Mouse (Mus musculus) kidney, postnatal 10 days (tissue): ENCODE results near the gene Smg5.
"Not testable (repeated sequence)": the region's sequence is repeated elsewhere in the genome, so short reads cannot be mapped to it uniquely, and the experiment has no call there.

Experiments used
- DNase-seq: peaks from one replicate; pipeline ENCODE4 v3.0.0; 2021; ENCODE audit warnings: mixed read lengths

Gene Smg5

DNA sequence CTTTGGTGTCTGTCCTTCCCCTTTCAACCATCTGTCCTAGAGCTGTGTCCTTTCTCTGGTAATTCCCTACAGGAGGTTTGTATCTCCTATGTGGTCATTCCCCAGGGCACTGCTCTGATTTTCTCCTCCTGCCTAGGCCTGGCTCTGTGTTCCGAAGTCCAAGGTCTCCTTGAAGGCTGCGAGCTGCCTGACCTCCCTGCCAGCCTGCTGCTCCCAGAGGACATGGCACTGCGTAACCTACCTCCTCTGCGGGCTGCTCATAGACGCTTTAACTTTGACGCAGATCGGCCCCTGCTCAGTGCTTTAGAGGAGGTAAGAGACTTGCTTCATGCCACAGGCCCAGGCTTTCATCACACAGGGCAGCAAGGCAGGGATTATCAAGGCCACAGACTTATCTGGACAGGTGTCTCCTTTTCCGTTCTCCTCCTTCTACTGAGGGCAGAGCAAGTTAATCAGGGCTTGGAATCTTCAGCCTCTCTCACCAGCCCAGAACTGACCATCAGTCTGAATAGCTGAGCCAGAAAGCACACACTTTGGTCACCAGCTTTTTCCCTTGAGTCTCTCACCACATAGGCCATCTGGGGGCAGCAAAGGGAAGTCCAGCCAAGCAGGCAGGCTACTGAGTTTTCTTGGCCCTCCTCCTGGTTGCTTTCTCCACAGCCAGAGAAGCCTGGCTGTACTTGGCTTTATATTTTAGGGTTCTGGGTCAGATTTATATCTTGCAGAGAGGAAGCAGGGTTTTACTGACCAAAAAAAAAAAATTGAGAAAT, 18.5 kb downstream of the Smg5 start:
- DNase-seq: no peak

DNA sequence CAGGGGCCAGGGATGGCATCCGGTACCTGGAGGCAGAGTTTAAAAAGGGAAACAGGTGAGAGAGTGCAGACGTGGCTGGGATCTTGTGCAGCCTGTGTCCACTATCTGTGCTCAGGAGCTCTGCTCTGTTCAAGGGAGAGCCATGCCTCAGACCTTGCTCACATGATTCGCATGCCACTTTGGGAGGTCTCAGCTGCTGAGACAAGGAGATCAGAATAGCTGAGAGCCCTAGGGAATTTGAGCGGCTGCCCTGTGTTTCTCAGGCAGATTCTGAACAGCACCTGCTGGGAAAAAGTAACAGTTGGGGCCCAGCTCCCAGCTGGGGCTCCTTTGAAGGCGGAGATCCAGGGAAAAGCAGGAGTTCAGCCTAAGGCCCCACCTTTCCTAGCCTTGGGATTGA, 23.5 kb downstream of the Smg5 start:
- DNase-seq: no peak

DNA sequence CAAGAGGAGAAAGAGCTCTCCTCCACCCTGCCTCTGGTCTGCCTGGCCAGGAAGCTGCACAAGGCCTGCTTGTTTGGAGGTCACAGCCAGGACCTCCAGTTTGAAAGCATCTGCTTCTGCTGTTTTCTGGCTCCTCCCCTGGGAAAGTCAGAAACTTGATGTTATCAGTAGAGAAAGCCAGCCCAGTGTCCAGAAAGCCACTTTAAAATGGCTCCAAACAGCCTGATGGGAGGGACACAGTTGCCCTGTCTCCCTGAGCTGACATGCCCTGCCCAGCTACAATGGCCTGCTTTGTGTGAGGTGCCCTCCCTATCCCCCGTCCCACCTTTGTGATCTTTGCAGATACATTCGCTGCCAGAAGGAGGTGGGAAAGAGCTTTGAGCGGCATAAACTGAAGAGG, 23.9 kb downstream of the Smg5 start:
- DNase-seq: no peak

DNA sequence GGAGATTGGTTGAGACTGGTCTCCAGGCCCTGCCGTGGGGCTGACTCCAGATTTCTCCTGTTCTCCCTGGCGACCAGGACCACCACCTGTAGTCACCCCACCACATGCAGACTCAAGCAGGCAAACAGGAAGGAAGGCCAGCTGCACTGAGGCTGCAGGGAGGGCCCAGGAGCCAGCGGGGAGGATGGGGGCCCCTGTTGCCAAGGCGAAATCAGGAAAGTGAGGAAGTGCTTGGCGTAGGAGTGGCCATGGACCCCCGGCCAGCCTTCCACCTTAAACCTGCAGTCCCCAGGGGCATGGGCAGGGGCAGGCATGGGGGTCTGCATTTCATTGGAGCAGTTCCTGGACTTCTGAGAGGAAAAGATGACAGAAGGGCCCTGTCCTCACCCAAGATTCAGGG, 25.0 kb downstream of the Smg5 start:
- DNase-seq: no peak

DNA sequence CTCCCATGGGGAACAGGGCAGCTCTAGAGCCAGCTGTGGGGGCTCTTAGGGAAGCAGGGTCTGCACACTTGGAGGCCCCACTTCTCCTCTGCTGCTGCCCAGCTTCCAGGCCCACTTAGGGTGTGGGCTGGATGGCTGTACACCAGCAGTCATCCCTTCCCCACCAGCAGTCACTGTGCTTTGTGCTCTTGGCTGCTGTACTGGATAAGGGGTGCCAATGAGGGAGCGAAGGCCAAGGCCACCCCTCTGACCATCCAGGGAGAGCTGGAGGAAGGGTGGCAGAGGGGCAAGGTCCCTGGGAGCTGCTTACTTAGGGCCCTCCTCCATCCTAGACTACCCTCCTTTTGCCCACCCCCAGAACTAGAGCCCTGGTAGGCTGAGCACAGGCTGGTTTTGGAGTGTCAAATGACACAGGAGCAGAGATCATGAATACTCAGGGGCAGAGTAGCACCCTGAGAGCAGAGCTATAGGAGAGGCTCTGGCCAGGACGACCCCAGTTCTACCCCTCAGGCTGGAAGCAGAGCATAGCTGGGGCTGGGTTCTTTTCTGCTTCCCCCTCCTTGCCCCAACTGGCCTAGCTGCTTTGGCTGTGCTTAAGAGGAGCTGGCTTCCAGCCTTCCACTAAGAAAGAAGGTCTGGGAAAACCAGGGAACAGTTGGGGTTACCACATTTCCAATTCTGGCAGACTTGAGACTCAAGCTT, 25.7 kb downstream of the Smg5 start:
- DNase-seq: no peak

DNA sequence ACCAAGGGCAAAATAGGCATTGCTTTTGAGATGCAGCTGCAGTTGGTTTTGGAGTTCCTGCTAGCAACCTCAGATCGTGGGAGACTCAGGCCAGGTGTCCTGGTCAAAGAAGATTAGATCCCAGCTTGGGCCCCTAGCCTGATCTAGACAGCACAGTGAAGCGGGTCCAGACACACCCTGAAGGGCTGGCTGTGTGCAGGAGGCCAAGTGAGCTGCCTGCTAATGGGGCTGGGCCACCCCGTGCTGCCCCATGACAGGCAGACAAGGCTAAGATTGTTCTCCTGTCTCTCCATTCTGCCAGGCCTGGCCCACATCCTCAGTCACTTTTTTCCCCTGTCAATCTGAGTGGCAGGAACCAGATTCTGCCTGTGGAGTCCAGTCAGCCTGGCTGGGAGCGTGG, 27.6 kb downstream of the Smg5 start:
- DNase-seq: no peak

DNA sequence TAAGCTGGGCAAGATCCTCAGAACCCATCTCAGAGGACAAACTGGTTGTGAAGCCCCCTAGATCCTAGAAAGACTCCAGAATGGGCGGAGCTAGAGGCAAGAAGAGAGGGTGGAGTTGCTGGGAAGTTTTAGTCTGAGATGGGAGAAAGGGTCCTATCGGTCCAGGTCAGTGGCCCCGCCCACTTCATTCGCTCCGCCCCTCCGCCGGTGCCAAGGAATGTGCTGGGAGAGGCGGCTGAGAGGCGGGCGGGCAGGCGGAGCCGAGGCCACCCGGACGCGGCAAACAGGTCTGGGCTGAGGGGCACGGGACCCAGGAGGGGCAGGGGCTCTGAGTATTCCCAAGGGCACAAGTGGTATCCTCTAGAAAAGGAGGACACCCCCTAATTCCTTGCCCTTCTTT, 28.3 kb downstream of the Smg5 start, which contains the start of gene Paqr6:
Gene Paqr6, plus strand, starts transcription at position 248 of the 400 bp plus-strand sequence.
- DNase-seq: peak; percentile 90

DNA sequence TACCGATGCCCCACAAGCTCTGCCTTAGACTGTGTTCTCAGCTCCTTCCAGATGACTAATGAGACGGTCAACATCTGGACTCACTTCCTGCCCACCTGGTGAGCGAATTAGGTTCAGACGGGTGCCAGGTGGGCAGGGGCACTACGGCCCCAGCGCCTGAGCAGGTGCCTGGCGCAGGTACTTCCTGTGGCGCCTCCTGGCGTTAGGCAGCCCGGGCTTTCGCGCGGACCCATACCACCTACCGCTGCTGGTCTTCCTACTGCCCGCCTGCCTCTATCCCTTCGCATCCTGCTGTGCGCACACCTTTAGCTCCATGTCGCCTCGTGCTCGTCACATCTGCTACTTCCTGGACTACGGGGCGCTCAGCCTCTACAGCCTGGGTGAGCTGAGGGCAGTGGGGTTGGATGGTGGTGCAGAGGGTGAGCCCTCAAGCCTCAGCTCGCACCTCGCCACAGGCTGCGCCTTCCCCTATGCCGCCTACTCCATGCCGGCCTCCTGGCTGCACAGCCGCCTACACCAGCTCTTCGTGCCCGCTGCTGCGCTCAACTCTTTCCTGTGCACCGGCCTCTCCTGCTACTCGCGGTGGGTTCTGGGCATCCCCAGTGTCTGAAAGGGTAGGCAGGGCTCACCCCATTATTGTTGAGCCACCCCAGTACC, 29.8 kb downstream of the Smg5 start:
- no peak for DNase-seq

DNA sequence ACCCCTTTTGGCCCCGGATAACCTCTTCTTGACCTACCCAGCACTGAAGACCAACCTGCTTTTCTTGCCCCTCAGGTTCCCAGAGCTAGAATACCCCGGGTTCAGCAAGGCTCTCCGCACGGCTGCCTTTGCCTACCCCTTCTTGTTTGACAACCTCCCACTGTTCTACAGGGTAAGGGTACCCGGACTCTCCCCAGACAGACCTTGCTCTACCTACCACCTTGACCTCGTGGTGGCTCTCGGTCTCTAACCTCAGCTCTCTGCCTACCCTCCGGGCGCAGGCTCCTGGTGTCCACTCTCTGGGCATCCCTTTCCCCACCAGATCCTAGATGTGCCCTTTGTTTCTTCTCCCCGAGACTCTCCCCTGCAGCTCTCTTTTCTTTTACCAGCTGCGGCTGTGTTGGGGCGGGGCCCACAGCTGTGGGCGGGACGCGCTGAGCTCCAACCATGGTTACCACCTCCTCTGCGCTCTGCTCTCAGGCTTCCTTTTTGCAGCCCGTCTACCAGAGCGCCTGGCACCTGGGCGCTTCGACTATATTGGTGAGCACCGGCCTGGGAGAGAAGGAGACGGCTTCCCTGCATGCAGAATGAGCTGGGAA, 30.9 kb downstream of the Smg5 start:
- peak; percentile 69 for DNase-seq

DNA sequence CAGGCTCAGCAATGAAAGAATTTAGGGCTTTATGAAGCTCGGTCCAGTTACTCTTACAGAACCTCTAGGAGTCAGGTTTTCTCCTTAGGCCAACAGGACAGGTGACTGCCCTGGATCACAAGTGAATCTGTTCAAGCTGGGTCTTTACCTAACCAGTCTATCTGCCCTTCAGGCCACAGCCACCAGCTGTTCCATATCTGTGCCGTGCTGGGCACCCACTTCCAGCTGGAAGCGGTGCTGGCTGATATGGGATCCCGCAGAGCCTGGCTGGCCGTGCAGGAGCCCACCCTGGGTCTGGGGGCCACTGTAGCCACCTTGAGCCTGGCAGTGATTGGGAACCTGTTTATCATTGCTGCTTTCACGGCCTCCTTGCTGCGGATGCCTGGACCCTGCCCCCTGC, 31.5 kb downstream of the Smg5 start:
- not testable (repeated sequence) for DNase-seq

DNA sequence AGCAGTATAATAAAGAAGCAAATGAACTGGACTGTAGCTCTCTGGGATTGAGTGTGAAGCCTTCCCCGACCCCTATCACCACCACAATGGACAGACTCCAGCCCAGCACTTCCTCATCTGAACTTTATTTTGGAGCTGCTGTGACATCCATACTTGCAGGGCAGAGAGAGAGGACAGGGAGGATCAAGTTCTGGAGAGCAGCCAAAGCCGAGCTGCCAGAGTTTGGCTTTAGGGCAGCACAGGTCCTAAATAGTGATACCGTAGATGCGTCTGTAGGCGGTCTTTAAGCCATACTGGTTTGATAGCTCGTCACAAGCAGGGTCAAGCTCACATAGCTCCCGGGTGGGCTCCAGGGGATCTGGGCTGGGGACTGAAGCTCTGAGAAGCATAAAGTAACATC, 32.5 kb downstream of the Smg5 start:
- DNase-seq: not testable (repeated sequence)

DNA sequence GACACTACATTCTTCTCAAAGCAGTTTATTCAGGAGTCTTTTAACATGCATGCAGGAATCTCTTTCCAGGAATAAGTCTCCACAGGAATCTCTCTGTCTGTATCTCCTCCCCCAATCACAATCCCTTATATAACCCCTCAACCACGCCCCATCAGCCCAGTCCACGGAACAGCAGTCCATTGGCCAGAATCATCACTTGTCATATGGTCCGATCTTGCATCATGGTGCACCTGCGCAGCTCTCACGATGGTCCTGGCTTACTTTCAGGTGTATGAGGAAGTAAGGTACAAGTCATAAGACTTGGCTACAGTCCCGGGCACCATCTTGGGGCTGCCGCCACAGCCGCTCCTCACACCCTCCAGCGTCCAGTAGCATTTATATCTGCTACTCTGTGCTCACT, 36.6 kb downstream of the Smg5 start, which contains the start of gene Bglap3:
Gene Bglap3, minus strand, starts transcription at position 101 of the 400 bp plus-strand sequence.
- DNase-seq: not testable (repeated sequence)

DNA sequence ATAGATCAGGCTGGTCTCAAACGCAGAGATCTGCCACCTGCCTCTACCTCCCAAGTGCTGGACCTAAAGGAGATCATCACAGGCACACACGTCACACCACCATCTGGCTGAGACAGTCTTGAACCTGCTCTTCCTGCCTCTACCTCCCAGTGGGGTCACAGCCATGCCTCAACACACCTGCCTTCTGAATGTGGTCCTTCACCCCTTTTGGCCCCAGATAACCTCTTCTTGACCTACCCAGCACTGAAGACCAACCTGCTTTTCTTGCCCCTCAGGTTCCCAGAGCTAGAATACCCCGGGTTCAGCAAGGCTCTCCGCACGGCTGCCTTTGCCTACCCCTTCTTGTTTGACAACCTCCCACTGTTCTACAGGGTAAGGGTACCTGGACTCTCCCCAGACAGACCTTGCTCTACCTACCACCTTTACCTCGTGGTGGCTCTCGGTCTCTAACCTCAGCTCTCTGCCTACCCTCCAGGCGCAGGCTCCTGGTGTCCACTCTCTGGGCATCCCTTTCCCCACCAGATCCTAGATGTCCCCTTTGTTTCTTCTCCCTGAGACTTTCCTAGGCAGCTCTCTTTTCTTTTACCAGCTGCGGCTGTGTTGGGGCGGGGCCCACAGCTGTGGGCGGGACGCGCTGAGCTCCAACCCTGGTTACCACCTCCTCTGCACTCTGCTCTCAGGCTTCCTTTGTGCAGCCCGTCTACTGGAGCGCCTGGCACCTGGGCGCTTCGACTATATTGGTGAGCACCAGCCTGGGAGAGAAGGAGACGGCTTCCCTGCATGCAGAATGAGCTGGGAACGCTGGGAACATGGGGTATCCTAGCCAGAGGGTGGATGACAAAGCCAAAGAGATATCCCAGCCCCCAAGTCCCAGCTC, 39.9 kb downstream of the Smg5 start:
- peak; percentile 46 for DNase-seq

DNA sequence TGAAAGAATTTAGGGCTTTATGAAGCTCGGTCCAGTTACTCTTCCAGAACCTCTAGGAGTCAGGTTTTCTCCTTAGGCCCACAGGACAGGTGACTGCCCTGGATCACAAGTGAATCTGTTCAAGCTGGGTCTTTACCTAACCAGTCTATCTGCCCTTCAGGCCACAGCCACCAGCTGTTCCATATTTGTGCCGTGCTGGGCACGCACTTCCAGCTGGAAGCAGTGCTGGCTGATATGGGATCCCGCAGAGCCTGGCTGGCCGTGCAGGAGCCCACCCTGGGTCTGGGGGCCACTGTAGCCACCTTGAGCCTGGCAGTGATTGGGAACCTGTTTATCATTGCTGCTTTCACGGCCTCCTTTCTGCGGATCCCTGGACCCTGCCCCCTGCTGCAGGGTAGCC, 40.6 kb downstream of the Smg5 start:
- DNase-seq: not testable (repeated sequence)

DNA sequence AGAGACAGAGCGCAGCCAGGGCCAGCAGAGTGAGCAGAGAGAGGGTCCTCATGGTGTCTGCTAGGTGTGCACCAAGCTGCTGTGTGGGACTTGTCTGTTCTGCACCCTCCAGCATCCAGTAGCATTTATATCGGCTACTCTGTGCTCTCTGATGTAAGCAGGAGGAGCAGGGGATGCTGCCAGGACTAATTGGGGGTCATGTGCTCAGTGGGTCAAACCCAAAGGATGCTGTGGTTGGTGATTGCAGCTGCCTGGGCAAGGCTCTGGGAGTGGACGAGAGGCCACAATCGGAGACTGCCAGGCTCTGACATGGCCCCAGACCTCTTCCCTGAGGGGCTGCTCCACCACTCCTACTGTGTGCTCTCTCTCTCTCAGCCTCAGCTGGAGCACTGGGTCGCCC, 42.5 kb downstream of the Smg5 start, which contains the start of gene Bglap2:
Gene Bglap2, minus strand, starts transcription at position 101 of the 400 bp plus-strand sequence.
- DNase-seq: not testable (repeated sequence)

DNA sequence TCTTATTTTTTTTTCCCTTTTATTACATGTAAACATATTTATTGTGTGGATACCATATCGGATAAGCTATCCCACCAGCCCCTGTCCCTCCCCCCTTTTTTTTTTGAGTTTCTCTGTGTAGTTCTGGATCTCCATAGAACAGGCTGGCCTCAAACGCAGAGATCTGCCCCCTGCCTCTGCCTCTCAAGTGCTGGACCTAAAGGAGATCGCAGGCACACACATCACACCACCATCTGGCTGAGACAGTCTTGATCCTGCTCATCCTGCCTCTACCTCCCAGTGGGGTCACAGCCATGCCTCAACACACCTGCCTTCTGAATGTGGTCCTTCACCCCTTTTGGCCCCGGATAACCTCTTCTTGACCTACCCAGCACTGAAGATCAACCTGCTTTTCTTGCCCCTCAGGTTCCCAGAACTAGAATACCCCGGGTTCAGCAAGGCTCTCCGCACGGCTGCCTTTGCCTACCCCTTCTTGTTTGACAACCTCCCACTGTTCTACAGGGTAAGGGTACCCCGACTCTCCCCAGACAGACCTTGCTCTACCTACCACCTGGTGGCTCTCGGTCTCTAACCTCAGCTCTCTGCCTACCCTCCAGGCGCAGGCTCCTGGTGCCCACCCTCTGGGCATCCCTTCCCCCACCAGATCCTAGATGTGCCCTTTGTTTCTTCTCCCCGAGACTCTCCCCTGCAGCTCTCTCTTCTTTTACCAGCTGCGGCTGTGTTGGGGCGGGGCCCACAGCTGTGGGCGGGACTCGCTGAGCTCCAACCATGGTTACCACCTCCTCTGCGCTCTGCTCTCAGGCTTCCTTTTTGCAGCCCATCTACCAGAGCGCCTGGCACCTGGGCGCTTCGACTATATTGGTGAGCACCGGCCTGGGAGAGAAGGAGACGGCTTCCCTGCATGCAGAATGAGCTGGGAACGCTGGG, 45.6 kb downstream of the Smg5 start:
- peak; percentile 57 for DNase-seq

DNA sequence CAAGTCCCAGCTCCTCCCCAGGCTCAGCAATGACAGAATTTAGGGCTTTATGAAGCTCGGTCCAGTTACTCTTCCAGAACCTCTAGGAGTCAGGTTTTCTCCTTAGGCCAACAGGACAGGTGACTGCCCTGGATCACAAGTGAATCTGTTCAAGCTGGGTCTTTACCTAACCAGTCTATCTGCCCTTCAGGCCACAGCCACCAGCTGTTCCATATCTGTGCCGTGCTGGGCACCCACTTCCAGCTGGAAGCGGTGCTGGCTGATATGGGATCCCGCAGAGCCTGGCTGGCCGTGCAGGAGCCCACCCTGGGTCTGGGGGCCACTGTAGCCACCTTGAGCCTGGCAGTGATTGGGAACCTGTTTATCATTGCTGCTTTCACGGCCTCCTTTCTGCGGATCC, 46.3 kb downstream of the Smg5 start:
- not testable (repeated sequence) for DNase-seq

DNA sequence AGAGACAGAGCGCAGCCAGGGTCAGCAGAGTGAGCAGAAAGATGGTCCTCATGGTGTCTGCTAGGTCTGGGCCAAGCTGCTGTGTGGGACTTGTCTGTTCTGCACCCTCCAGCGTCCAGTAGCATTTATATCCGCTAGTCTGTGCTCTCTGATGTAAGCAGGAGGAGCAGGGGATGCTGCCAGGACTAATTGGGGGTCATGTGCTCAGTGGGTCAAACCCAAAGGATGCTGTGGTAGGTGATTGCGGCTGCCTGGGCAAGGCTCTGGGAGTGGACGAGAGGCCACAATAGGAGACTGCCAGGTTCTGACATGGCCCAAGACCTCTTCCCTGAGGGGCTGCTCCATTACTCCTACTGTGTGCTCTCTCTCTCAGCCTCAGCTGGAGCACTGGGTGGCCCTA, 48.3 kb downstream of the Smg5 start, which contains the start of gene Bglap:
Gene Bglap, minus strand, starts transcription at position 101 of the 400 bp plus-strand sequence.
- no peak for DNase-seq

DNA sequence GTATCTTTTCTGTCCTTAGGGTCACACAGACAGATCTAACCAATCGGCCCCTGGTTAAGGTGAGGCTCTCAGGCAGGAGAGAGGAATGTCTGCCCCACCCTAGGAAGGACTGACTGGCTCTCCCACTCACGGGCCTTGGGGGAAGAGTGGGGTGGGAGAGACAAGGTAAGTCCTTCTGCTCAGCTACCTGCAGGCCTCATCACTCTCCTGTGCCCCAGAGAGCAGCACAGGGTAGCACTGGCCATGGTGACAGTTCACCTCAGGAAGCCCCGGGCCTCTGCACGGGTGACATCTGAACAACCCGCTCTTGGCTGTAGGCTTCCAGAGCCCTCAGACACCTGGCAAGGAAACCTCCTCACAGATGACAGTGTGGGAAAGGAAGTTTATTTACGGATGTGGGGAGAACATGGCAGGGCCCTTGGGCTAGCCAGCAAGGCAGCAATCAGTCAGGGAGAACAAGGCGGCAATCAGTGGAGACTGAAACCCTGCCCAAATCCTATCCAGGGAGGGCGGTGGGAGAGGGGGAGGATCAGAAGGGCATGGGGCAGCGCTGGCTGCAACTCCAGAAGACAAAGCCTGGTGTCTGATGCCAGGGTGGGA, 57.8 kb downstream of the Smg5 start:
- no peak for DNase-seq

DNA sequence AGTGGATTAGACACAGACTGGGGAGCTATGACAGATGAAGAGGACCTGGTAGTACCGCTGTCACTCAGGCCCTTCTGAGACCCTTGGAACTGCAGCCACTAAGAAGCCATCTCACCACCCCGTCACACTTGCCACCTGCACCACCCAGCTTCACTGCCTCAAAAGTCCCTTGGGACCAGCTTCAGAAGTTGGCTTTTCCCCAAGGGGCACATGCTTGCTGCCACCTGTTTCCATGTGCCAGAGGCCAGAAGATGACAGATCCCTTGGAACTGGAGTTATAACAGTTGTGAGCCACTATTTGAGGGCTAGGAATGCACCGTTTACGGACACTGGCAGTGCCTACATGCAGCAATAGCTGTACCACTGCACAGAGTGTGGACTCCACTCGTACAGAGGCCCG, 59.2 kb downstream of the Smg5 start:
- DNase-seq: no peak
